Mouse (Mus musculus) CH12F3 (cell line): ENCODE results near the gene Trim47.

Source experiments
- in situ Hi-C: fragments of 300-500 bp; cut with MboI; formaldehyde crosslinking; loops from 2 replicates; pipeline ENCODE4 v1.14.3; 2020; ENCODE audit warnings: low sequenced_read_pairs

The Trim47 gene

DNA sequence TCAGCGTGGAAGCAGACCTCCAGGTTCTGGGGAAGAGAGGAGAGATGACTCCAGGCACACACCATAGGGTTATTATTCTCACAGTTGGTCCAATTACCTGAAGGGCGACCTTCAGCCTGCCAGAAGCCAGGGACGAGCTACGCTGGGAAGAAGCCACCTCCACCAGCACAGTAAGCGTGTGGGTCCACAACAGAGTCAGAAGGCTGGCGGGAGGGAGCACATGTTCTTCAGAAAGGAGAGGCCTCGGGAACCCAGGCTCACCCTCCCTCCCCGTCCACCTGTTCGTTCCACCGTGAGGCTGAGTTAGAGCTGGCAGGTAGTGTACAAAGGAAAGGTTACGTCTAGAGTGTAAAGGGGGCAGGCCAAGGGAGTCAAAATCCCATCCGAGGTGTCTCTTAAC lies 61.7 kb downstream of the Trim47 start:
- in situ Hi-C loops: no loop called here

DNA sequence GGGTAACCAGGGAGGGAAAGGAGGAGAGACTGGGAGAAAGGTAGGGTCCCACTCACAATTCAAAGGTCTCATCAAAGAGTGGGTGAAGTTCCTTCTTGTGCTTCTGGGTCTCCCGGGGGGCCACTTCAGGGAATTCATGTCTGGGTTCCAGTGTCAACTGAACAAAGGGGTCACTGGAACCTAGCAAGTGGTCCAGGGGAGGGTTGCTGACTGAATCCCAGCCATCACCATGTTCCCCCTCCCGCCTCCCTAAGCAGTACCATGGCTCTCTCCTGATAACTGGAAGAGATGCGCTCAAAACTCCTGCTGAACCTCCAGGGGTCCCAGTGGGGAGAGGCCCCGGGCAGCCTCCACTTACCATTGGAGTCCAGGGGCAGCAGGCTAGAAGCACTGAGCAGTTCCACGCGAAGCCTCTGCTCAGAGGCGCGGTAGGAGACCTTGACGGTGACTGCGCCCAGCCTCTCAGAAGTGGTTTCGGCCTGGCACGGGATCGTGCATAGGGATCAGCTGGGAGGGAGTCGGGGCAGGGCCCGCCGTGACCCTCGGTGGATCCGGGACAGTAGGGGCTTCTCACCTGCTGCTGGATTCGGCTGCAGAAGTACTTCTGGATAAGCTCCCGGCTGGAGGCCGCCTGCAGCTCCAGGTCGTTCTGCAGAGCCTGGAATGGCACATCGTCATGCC lies 62.7 kb downstream of the Trim47 start:
- in situ Hi-C loops: no loop called here

DNA sequence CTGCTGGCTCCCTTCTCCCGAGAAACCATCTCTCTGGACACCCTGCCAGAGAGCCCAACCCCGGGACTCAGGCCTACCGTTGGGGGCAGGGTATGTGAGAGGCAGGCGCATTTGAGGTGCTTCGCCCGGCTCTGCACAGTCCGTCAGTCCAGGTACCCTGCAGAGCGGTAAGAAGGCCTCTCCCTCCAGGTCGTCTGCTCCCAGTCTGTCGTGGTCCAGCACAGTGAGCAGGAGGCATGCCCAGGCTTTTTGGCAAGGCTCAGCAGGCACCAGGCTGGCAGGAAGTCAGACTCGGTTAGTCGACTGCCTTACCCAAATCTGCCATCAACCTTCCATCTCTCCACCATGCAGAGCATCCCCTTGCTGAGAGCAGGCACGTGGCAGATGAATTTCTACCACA lies 63.4 kb downstream of the Trim47 start:
- in situ Hi-C loops: no loop called here

DNA sequence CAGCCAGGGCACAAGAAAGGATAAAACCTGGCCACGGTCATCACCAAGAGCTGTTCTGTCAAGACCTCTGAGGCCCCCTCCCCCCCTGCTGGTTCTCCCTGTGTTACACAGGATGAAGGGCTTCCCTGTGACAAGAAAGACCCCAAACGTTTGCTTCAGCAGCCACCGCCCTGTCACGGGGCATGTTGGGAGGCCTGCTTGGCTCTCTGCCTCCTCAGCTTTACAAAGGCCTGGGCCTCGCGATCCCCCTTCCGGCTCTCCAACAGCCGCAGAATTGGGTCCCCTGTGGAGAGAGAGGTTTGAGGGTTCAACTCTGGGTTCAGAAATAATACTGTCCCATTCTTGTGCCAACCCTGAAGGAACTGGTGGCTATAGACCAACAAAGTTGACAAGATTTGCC lies 64.5 kb downstream of the Trim47 start:
- in situ Hi-C loops: no loop called here

DNA sequence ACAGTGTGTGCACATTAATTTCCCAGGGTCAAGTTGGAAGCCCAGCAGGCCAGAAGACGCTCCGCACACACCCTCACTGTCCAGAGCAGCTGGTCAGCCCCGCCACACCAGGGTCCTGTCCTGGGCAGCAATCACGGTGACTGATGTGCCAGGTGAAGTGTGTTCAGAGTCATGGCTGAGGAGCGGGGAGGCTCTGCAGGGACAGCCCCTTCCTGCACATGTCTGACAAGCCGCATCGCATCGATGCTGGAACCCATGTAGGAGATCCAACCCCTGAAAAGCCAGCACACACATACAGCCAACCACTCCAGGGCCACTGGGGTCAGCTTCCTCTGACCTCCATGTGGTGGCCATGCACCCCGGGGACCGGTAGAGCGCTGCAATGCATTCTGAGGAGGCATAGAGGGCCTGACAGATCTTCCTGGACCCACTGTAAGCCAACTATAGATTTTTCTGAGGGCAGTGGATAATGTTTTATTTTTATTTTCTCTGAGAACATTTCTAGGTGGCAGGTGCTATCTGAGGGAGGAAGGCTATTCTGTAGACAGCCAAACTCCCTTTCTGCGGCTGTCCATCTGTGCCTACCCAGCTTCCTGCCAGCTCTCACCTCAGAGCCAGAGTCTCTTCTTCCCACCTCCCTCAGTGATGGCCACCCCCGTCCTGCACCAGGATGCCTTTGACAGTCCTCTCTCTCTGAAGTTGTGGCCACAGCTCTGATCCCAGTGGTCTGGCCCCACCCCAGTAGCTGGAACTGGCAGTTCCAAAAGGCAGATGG lies 65.2 kb downstream of the Trim47 start:
- in situ Hi-C loops: no loop called here

DNA sequence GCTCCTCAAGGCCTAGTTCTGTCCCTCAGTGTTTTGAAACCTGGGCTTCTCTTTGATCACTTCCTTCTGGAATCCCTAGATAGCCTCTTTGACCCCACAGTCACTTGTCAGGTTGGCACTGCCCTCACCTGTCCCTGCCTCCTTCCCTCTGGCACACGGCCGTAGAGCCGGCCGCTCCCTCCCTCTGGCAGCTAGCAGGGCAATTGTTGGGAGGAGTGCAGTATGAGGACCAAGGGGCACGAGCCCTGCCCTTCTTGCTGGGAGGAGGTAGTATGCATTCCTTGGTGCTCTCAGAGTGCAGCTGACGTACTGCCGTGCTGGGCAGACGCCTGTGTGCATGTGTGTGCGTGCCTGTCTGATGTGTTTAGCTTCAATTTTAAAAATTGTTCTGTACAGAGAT lies 66.4 kb downstream of the Trim47 start:
- in situ Hi-C loops: no loop called here

DNA sequence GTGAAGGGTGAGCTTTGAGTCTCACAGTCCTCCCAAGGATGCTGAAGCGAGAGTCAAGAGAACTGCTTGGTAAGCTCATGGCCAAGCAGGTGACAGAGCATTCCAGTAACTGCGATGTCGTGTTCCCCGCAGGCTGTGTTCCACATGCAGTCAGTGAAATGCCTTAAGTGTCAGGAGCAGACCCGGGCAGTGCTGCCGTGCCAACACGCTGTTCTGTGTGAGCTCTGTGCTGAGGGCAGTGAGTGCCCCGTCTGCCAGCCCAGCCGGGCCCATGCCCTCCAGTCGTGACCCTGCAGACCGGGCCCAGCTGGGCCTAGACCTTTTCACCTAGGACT lies 67.4 kb downstream of the Trim47 start:
- in situ Hi-C loops: no loop called here

DNA sequence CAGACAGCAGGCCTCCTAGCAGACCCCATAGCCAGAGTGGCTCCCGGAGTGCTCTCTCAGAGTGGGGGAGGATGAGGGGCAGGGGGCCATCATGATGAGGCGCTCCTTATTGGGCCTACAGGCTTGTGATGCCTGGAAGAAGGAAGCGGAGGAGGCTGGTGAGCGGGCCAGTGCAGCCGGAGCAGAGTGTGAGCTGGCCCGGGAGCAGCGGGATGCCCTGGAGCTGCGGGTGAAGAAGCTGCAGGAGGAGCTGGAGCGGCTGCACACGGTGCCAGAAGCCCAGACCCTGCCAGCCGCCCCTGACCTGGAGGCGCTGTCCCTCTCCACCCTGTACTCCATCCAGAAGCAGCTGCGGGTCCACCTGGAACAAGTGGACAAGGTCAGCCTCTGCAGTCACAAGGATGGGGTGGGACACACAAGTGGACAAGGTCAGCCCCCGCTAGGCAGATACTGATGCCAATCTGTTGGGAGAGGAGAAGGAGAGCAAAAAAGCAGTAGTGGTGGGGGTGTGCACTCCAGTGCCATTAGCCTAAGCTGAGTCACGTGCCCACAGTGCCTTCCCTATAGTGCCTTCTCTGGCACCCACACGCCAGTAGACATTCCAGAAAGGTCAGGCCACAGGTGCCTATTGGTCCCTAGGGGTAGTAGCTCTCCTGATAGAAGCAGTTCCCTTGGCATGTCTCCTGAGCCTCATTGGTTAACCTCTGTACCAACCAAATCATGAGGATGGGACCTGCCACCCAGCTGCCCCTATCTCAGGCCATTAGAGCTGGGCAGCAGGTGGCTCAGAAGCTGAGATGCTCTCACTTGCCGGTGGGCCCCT lies 67.9 kb downstream of the Trim47 start:
- in situ Hi-C loops: no loop called here

DNA sequence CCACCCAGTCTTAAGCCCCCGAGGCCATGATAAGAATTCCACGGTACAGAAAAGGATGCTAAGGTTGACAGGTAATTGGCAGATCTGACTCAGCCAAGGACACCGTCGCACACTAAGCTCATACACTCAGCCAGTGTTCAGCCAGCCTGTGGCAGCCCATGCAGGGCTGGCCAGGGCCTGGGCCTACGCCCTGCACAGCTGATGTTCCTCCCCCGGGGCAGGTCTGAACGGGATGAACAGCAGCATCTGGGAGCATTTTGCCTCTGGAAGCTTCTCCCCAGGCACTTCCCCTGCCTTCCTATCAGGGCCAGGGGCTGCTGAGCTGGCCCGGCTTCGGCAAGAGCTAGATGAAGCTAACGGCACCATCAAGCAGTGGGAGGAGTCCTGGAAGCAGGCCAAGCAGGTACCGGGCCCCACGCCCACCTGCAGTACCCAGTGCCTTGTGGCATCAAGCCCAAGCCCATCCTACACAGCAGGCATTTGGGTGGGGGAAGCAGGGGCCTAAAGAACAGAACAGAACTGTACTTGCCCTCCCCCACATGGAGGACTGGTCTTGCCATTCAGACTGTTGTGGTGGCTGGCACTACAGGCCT lies 68.9 kb downstream of the Trim47 start:
- in situ Hi-C loops: no loop called here

DNA sequence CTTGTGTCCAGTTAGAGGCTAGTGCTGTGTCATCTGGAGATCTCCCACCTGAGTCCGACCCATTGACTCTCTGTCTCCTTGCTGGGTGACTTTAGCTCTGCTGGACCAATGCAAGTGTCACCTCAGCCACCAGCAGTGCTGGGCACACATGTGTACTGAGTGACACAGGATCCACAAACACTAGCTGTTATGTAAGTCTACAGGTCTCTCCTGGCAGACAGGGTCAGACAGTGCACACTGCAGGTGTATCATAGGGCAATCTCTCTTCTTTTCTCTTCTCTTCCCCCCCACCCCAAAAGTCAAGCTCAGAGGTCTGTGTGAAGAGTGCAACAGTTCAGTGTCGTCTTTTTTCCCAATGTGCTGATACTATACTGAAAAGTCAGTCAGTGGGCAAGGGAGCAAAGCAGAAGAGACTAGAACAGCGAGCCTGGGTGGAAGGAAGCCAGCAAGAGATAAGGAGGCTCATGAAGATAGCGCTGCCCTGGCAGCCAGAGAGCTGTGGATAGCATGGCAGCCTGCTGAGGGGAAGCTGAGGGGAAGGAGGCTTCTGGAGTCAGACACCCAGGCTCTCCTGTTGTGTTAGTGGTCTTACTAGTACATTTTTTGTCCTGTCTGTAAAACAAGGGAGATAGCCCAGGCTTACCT lies 69.7 kb downstream of the Trim47 start:
- in situ Hi-C loops: no loop called here

DNA sequence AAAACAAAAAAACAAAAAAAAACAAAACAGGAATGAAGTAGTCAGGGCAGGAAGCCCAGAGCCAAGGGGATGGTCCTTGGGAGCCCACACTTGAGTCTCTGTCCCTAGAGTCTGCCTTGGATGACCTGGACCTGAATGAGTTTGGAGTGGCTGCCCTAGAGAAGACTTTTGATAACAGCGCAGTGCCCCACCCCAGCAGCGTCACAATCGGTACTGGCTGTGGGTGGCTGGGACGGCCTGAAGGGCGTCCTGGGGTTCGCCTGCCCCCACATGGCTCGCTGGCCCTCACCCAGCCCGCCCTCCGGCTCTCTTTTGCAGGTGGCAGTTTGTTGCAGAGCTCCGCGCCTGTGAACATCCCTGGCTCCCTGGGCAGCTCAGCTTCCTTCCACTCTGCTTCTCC lies 71.1 kb downstream of the Trim47 start:
- in situ Hi-C loops: no loop called here
